Mouse (Mus musculus): ENCODE results near the gene Fmnl3. TPM values are rescaled to one million over a fixed set of nuclear protein-coding genes. Genes with fewer than 3 reads are reported as not detected.

The Fmnl3 gene
- 32.4 and 37.7 TPM in 2 replicates for polyA plus RNA-seq (2012; rRNA removed)

DNA sequence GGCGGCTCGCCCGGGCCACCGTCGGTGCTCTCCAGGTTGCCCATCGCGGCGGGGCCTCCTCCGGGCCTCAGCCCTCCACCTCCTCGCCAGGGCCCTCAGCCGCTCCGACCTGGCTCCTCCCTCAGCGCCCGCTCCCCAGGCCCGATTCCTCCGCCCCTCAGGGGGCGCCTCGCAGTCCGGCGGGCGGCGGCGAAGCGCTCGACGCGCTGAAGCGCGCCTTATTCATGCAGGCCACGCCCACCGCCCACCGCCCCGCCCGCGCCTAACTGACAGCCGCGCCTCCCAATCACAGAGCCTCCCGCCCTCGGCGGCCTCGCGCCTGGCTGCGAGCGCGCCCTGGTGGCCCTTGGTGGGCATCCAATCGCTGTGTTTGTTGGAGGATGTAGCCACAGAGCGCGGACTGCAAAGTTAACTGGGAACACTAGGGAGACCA, at the start of gene Fmnl3:
Gene Fmnl3 (minus strand): TSS at position 224 of the 433 bp plus-strand sequence.

DNA sequence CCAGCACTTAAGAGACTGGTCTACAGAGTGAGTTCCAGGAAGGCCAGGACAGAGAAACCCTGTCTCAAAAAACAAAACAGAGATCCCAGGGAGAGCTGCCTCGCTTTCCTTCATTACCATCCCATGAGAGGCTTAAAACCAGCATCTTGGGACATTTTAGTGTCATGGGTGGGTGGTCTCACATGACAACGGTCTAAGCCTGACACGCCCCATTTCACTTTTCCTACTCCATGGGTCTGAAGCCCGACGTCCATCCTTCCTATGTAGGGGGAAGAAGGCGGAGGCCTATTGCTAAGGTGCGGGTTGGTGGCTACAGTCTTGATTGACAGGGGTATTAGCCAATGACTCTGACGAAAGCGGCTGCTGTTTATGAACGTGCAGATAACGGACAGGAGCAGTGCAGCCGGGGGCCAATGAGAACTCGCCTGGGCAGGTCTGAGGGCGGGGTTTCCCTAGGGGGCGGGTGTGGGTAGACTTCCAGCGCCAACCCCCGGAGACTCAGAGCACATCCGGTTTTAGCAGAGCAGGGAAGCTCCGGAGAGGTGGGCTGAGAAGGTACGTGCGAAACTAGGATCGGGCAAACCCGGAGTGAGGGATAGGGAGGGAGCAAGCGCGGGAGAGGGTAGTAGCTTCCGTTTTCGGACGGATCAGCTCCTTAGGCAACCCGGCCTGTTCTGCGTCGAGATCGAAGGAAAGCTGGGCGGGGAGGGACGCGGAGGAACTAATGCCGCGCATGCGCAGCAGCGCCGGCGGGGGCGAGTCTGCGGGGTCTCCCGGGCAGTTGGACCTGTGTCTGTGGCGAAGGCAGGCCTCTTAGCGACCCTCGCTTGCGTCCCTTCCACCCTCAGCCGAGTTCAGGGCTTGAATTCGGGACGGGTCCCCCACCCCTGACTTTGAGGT, 22.5 kb upstream of the Fmnl3 start, which contains the start of gene Tmbim6:
Gene Tmbim6 (plus strand): TSS at position 397 of the 900 bp plus-strand sequence.

DNA sequence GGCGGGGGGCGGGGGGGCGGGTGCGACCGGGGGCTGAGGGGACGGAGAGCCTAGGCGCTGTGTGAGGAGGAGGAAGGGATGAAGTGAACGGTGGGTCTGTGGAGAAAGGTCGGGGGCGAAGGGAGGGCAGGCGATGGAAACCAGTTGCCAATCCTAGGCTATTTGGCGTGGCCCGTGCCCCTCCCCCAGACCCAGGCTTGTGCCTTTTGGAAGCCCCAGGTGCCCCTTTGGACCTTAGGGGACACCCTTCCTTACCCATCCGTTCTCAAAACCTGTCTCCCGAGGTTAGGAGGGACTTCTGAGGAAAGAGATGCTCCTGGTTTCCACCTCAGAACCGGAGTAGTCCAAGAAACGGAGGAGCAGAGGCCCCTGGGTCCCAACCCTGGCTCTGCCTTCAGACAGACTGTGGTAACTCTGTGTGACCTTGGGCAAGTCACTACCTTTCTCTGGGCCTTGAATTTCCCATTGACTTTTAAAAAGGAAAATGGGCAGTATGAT, 74.7 kb downstream of the Fmnl3 start, which contains the start of gene Fam186b:
Gene Fam186b (minus strand): TSS at position 405 of the 498 bp plus-strand sequence.

DNA sequence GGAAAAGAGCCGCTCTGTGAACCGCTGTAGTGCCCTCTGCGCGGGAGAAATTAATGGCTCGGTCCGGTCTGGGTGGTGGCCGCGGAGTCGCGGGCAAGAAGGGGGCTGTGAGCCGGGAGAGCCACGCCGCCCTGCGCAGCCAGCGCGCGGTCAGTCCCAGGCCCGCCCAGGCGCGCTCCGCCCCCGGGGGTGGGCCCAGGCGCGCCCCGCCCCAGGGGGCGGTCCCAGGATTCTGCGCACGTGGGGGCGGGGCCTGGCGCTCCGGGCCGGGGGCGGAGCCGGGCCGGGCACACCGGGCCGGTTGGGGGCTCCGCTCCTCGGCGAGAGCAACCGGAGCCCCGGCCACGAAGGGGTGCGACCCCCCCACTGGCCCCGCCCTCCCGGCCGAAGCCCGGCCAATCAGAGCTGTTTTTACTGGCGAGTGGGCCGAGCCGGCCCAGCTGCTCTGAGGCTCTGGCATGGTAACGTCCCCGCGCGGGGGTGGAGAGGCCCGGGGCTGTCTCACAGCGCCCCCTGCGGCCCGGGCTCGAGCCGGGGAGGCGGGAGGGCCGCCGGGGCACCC, 75.4 kb downstream of the Fmnl3 start, which contains the start of gene Prpf40b:
Gene Prpf40b (plus strand): TSS at position 275 of the 562 bp plus-strand sequence.

Other genes starting within 250 kb of the Fmnl3 start
- 58.7 and 72.5 TPM in 2 replicates for gene Spats2, start 244.6 kb downstream of the Fmnl3 start, polyA plus RNA-seq (2012; rRNA removed)
- gene Kcnh3, start 145.6 kb downstream of the Fmnl3 start, polyA plus RNA-seq (2012; rRNA removed): 0.17 and 0.42 TPM in 2 replicates
- 99.3 and 108 TPM in 2 replicates for gene Mcrs1, start 118.5 kb downstream of the Fmnl3 start, polyA plus RNA-seq (2012; rRNA removed)
- gene Prpf40b, start 75.4 kb downstream of the Fmnl3 start, polyA plus RNA-seq (2012; rRNA removed): 131 and 172 TPM in 2 replicates
- gene Fam186b, start 74.6 kb downstream of the Fmnl3 start, polyA plus RNA-seq (2012; rRNA removed): 0.25 and 0.29 TPM in 2 replicates
- 132 and 154 TPM in 2 replicates for gene Tmbim6, start 22.4 kb upstream of the Fmnl3 start, polyA plus RNA-seq (2012; rRNA removed)
- 18.4 and 28.9 TPM in 2 replicates for gene Nckap5l, start 87.3 kb upstream of the Fmnl3 start, polyA plus RNA-seq (2012; rRNA removed)
- gene Bcdin3d, start 104.2 kb upstream of the Fmnl3 start, polyA plus RNA-seq (2012; rRNA removed): 12.3 and 14.4 TPM in 2 replicates
- gene Faim2, start 157.7 kb upstream of the Fmnl3 start, polyA plus RNA-seq (2012; rRNA removed): 0.23 and 0.47 TPM in 2 replicates
- gene Aqp2, start 208.6 kb upstream of the Fmnl3 start, polyA plus RNA-seq (2012; rRNA removed): not detected in 2 replicates
- 0.32 and 0.52 TPM in 2 replicates for gene Aqp5, start 220.3 kb upstream of the Fmnl3 start, polyA plus RNA-seq (2012; rRNA removed)
- 0.62 and 0.76 TPM in 2 replicates for gene Aqp6, start 230.9 kb upstream of the Fmnl3 start, polyA plus RNA-seq (2012; rRNA removed)

Measured in central nervous system, embryonic 11.5 days (tissue).